Mouse (Mus musculus) forebrain, embryonic 11.5 days (tissue): ENCODE measurements around the gene Bud23. TPM values are rescaled to one million over a fixed set of nuclear protein-coding genes. Genes with fewer than 3 reads are reported as not detected.

Source experiments
- ATAC-seq: fragments of 200-750 bp; cut with Nextera tagmentation; replicated peaks from 2 replicates; pipeline ENCODE4 v1.8.0; 2017; ENCODE audit warnings: moderate TSS enrichment; ENCODE audit not compliant: low FRiP score
- DNase-seq: peaks from one replicate; pipeline ENCODE4 v3.0.0-alpha.2; 2017; ENCODE audit warnings: low spot score
- H3K27ac ChIP-seq: fragments of 300-500 bp; sonication (generic); 2 replicates; pipeline ENCODE4 v1.5.1; 2014; ENCODE audit warnings: low read depth, low read length
- H3K27me3 ChIP-seq: fragments of 300-500 bp; sonication (generic); 2 replicates; pipeline ENCODE4 v1.6.1; 2014; ENCODE audit warnings: mild to moderate bottlenecking, low read length, mixed read lengths; ENCODE audit not compliant: control insufficient read depth, insufficient read depth
- H3K36me3 ChIP-seq: fragments of 300-500 bp; sonication (generic); 2 replicates; pipeline ENCODE4 v1.6.1; 2014; ENCODE audit warnings: mild to moderate bottlenecking, low read length, moderate library complexity, mixed read lengths; ENCODE audit not compliant: control insufficient read depth, insufficient read depth
- H3K4me1 ChIP-seq: fragments of 300-500 bp; sonication (generic); replicated peaks from 2 replicates; pipeline ENCODE4 v1.6.1; 2014; ENCODE audit warnings: low read length, mixed read lengths; ENCODE audit not compliant: control insufficient read depth, insufficient read depth
- H3K4me2 ChIP-seq: fragments of 300-500 bp; sonication (generic); 2 replicates; pipeline ENCODE4 v1.6.1; 2014; ENCODE audit warnings: low read depth, mild to moderate bottlenecking, low read length, moderate library complexity, mixed read lengths; ENCODE audit not compliant: severe bottlenecking
- H3K4me3 ChIP-seq: fragments of 300-500 bp; sonication (generic); 2 replicates; pipeline ENCODE4 v1.5.1; 2014; ENCODE audit warnings: low read depth, low read length
- H3K9ac ChIP-seq: fragments of 300-500 bp; sonication (generic); 2 replicates; pipeline ENCODE4 v1.6.1; 2014; ENCODE audit warnings: low read length
- H3K9me3 ChIP-seq: fragments of 300-500 bp; sonication (generic); 2 replicates; pipeline ENCODE4 v1.6.1; 2016; ENCODE audit warnings: low read length, mixed read lengths; ENCODE audit not compliant: control insufficient read depth
- WGBS: fragments of 180-500 bp; shearing (Covaris S2); extraction: QIAGEN DNeasy Blood & Tissue Kit; methylation state at CpG from one replicate; pipeline ENCODE4 v1.1.7; 2014; 5-methylcytosine and 5-hydroxymethylcytosine counted together
- polyA plus RNA-seq: library from polyadenylated mRNA; unstranded; fragments of >200 nt; fragmentation: Nextera tagmentation; extraction: Ambion mirVana; gene quantifications from 2 replicates; pipeline ENCODE4 v1.2.1, GENCODE M21; 2014

Bud23 gene
- polyA plus RNA-seq, 1 experiment from 2014 or later = 142 TPM

- 80% methylated on average over 1 of the region's 1 CpGs for WGBS
Observed at GRCm38 (mm10) chr5:135100981-135101380, 36.2 kb upstream of the Bud23 start.

GRCm38 (mm10) chr5:135089653-135090052 lies 24.9 kb upstream of the Bud23 start, which contains the start of gene Mlxipl:
Mlxipl (plus strand) TSS chr5:135089890.
- no peaks in the 10 kb centered on the region for H3K36me3 ChIP-seq
- ATAC-seq (no peak), DNase-seq (no peak)
- peaks cover 21% of the 10 kb centered on the region for H3K27me3 ChIP-seq
- WGBS = 3% methylated on average over 39 of the region's 39 CpGs
- no peaks in the 10 kb centered on the region for H3K9me3 ChIP-seq
- H3K4me2 ChIP-seq = peak within 1 kb of the TSS; percentile 31; the same call in 1 of the 2 replicates
- H3K4me1 ChIP-seq = 0 out of 2 replicates have a peak, but pooled peaks cover 3% of the 10 kb centered on the region
- 0 out of 2 replicates have a peak within 1 kb of the TSS, but pooled peaks have one; percentile 3 for H3K4me3 ChIP-seq
- H3K9ac ChIP-seq = 0 out of 2 replicates have a peak within 1 kb of the TSS, but pooled peaks have one; percentile 5
- H3K27ac ChIP-seq = no peak within 1 kb of the TSS

More at GRCm38 (mm10) chr5:135100981-135101380, 36.2 kb upstream of the Bud23 start:
- Histone ChIP-seq H3K27me3 (peaks cover 3% of the 10 kb centered on the region; the same call in 1 of the 2 replicates), H3K4me1 (no peaks in the 10 kb centered on the region), H3K27ac (no peak overlapping the region), H3K4me2 (no peak overlapping the region), H3K4me3 (no peak overlapping the region), H3K36me3 (no peaks in the 10 kb centered on the region), H3K9ac (no peak overlapping the region), H3K9me3 (no peaks in the 10 kb centered on the region)
- DNase-seq = no peak
- ATAC-seq = no peak

- WGBS = 56% methylated on average over 4 of the region's 4 CpGs
- Histone ChIP-seq H3K4me2 (no peak overlapping the region), H3K4me1 (0 out of 2 replicates have a peak, but pooled peaks cover 3% of the 10 kb centered on the region), H3K27ac (no peak overlapping the region), H3K9ac (no peak overlapping the region), H3K36me3 (no peaks in the 10 kb centered on the region), H3K27me3 (peaks cover 21% of the 10 kb centered on the region), H3K9me3 (no peaks in the 10 kb centered on the region), H3K4me3 (no peak overlapping the region)
- DNase-seq = no peak
- ATAC-seq = no peak
Observed at GRCm38 (mm10) chr5:135086871-135087270, 22.1 kb upstream of the Bud23 start.

GRCm38 (mm10) chr5:135080539-135080938 lies 15.8 kb upstream of the Bud23 start:
- Histone ChIP-seq H3K4me2 (no peak overlapping the region), H3K27me3 (no peaks in the 10 kb centered on the region), H3K4me1 (peaks cover 2% of the 10 kb centered on the region; the same call in 1 of the 2 replicates), H3K4me3 (no peak overlapping the region), H3K9ac (no peak overlapping the region), H3K9me3 (no peaks in the 10 kb centered on the region), H3K36me3 (no peaks in the 10 kb centered on the region; the same call in 1 of the 2 replicates), H3K27ac (no peak overlapping the region)
- WGBS = 95% methylated on average over 5 of the region's 5 CpGs
- no peak for ATAC-seq
- DNase-seq = no peak

DNA sequence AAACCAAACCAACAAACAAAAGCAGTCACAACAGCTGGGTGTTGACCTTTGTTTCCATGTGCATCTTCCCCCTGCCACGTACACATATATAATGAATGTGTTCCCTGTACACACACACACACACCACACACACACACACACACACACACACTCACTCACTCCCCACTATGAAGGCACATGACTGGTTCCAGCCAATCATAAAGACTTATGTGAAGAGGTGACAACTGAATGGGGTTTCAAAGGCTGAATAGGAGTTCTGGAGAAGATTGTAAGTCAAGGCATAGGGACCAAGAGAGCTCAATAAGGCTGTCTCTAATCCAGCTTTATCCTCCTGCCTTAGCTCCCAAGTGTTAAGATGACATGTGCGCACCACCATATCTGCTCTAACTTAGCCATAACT lies 14.8 kb upstream of the Bud23 start:
- no peaks in the 10 kb centered on the region for H3K27me3 ChIP-seq
- 97% methylated on average over 2 of the region's 2 CpGs for WGBS

GRCm38 (mm10) chr5:135078482-135078810 lies 13.7 kb upstream of the Bud23 start:
- no peaks in the 10 kb centered on the region for H3K9me3 ChIP-seq
- ATAC-seq = peak; percentile 57
- peak overlapping the region; percentile 98; the same call in 1 of the 2 replicates for H3K9ac ChIP-seq
- H3K4me1 ChIP-seq = peaks cover 5% of the 10 kb centered on the region
- WGBS = 2% methylated on average over 11 of the region's 11 CpGs
- no peaks in the 10 kb centered on the region; the same call in 1 of the 2 replicates for H3K36me3 ChIP-seq
- H3K27ac ChIP-seq = no peak overlapping the region
- peak overlapping the region; percentile 77 for H3K4me2 ChIP-seq
- H3K27me3 ChIP-seq = no peaks in the 10 kb centered on the region
- peak overlapping the region; percentile 91 for H3K4me3 ChIP-seq
- DNase-seq = no peak

More for the DNA sequence above, 14.8 kb upstream of the Bud23 start:
- H3K4me1 ChIP-seq = peaks cover 2% of the 10 kb centered on the region; the same call in 1 of the 2 replicates
- H3K9me3 ChIP-seq = no peaks in the 10 kb centered on the region
- no peaks in the 10 kb centered on the region; the same call in 1 of the 2 replicates for H3K36me3 ChIP-seq
- no peak overlapping the region for H3K4me2 ChIP-seq
- DNase-seq (no peak), ATAC-seq (no peak)
- H3K4me3 ChIP-seq = no peak overlapping the region
- H3K27ac ChIP-seq = no peak overlapping the region
- no peak overlapping the region for H3K9ac ChIP-seq

- Histone ChIP-seq H3K27ac (peak within 1 kb of the TSS; percentile 51), H3K36me3 (no peaks in the 10 kb centered on the region; the same call in 1 of the 2 replicates), H3K4me3 (peak within 1 kb of the TSS; percentile 91), H3K4me1 (peaks cover 7% of the 10 kb centered on the region), H3K27me3 (no peaks in the 10 kb centered on the region), H3K9ac (peak within 1 kb of the TSS; percentile 98), H3K4me2 (peak within 1 kb of the TSS; percentile 77), H3K9me3 (no peaks in the 10 kb centered on the region)
- peak; percentile 97 for DNase-seq
- under 1% methylated on average over 80 of the region's 83 CpGs for WGBS
- ATAC-seq = peak; percentile 82
Observed at GRCm38 (mm10) chr5:135077564-135078481, 13.1 kb upstream of the Bud23 start, which contains the start of gene Vps37d. Vps37d (minus strand) TSS chr5:135078266.

DNA sequence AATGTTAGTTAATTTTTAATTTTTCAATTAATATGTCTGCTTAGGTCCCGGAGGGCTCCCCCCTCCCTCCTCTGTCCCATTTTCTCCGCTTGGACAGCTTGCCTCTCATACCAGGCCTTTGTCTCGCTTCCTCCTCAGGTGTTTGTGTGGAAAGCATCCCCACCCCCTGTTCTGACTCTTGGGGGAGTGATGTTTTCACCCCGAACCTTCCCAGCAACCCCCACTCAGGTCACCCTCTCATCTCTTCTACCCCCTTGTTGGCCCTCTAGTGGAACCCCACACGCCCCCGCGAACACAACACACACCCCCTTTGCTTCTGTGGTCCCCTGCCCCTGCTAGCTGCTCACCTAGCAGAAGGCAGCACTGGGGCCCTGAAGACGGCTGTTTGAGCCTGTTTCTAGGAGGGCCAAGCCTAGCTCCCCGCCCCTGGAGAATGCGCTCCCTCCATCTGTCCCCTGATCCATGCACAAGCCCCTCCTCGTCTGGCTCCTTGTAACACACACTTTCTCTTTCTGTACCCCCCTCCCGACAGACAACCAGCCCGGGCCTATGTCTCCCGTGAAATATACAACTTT lies 12.3 kb upstream of the Bud23 start:
- H3K4me3 ChIP-seq = peak overlapping the region; percentile 91
- H3K27ac ChIP-seq = peak overlapping the region; percentile 51
- peaks cover 7% of the 10 kb centered on the region for H3K4me1 ChIP-seq
- H3K36me3 ChIP-seq = no peaks in the 10 kb centered on the region; the same call in 1 of the 2 replicates
- ATAC-seq (peak; percentile 58), DNase-seq (peak; percentile 68)
- WGBS = 19% methylated on average over 14 of the region's 14 CpGs
- peak overlapping the region; percentile 98 for H3K9ac ChIP-seq
- H3K4me2 ChIP-seq = peak overlapping the region; percentile 77
- no peaks in the 10 kb centered on the region for H3K27me3 ChIP-seq
- H3K9me3 ChIP-seq = no peaks in the 10 kb centered on the region
